Mouse (Mus musculus) large intestine, adult 2 months (tissue): ENCODE data around the gene Cir1. TPM values are rescaled to one million over a fixed set of nuclear protein-coding genes. Genes with fewer than 3 reads are reported as not detected.

ENCODE experiments used
- DNase-seq: peaks from one replicate; pipeline ENCODE4 v3.0.0-alpha.2; 2012; ENCODE audit warnings: low read depth, low spot score
- WGBS: fragments of 180-500 bp; shearing (Covaris S2); methylation state at CpG from one replicate; pipeline ENCODE4 v1.1.7; 2018; 5-methylcytosine and 5-hydroxymethylcytosine counted together
- polyA plus RNA-seq: library from polyadenylated mRNA; depleted of rRNA; stranded (reverse); fragments of >200 nt; gene quantifications from 2 replicates; pipeline ENCODE4 v1.2.3, GENCODE M21; 2012; rRNA removed

Gene Cir1
- polyA plus RNA-seq: 1.8 and 2.3 TPM in 2 replicates

DNA sequence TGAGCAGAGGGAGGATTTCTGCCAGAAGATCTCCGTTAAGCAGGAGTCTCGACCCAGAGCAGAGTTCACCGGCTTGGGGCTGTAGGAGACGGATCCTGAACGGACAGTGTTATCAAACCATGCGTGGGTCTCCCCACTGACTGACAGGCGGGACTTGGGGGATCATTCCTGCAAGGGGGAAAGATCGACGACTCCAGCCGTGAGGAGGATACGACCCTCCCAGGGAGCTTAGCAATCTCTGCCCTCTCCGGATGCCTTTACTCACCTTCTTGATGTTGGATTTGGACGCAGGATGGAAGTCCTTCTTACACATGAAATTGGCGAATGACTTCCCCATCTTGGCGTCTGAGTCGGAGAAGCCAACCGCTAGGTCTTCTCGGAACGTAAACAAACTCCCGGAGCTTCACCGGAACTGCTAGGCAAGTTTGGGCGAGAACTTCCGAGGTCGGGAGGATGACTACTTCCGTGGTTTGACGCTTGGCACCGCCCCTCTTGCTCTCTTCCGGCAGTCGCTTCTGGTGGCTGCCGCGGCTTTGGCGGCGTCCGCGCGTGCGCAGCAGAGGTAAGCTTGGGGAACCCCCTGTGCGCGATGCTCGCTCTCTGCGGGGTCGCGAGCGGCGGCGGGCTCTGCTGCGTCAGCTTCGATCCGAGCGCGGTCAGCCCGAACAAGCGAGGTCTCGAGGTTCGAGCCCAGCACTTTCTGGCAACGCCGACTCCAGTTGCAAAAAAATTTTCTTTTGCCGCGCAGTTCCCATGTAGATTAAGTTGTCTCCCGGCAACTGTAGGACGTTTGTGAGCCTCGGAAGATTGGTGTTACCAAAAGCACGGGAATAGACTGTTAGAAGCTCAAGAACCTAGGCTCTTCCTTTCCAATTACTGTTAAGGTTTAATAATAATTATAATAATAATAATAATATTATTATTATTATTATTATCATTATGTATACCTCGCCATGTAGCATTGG, at the start of gene Cir1, which contains the start of gene Scrn3:
Gene Cir1 (minus strand): TSS at position 550 of the 965 bp plus-strand sequence.
Gene Scrn3 (plus strand): TSS at position 450 of the 965 bp plus-strand sequence.
- peak; percentile 80 for DNase-seq
- under 1% methylated on average over 64 of the region's 64 CpGs for WGBS

GRCm38 (mm10) chr2:73360536-73360935, 48.0 kb upstream of the Cir1 start:
- DNase-seq: no peak
- 88% methylated on average over 2 of the region's 2 CpGs for WGBS

DNA sequence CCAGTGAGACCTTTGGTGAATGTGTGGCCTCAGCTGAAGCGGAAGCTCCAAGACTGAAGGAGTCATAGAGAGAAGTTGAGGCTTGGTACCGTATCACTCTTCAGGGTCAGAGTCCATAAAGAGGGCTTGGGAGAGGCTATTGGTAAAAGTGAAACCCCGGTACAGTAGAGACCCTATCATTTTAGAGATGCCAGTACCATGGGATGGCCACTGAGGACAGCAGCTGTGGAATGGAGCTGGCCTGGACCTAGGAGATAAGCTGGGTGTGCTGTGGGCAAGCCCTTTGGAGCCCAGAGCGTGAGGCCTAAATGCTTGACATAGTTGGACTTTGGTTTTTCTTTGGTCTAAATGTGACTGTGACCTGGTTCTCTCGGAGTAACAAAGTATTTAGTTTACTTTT, 47.4 kb upstream of the Cir1 start:
- 90% methylated on average over 5 of the region's 5 CpGs for WGBS
- DNase-seq: no peak

DNA sequence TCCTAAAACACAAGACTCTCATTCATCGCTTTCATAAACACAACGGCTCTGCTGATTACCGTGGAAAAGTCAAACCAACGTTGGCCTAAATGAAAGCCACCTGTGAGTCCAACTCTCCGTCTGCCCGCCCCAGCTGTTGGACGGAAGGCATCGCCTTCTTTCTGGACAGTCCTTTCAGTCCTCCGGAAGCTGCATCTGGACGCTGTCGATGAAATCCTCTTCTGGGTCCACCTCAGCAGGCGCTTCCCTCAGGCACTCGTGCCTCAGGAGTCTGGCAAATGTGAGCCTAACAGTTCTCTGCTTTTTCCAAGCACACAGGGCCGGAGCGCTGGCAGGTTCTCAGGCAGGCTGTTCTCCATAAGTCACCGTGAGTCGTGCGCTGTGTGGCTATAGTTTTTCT, 44.5 kb upstream of the Cir1 start:
- WGBS: 70% methylated on average over 18 of the region's 18 CpGs

DNA sequence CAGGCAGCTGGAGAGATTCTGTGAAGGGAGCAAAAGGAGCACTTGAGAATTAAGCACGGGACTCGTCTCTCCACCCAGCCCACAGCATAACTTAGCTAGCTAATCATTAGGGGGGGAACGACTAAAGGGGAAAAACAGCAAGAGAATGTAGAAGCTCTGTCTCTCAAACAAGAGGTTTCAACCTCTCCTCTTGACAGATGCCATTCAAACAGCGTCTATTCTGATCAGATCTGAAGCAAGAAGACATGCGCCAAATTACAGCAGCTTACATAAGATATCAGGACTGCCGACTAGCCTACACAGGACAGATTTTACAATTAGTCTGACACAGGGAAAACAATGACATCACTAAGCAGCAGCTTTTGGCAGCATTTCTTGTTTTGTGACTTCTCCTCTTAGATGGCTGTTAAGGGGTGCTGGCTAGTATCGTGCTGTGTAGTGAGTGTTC, 39.5 kb upstream of the Cir1 start:
- DNase-seq: no peak
- 24% methylated on average over 7 of the region's 7 CpGs for WGBS

More for the DNA sequence above, 44.5 kb upstream of the Cir1 start:
- no peak for DNase-seq

GRCm38 (mm10) chr2:73351496-73351895, 39.0 kb upstream of the Cir1 start:
- 42% methylated on average over 5 of the region's 5 CpGs for WGBS
- DNase-seq: no peak

GRCm38 (mm10) chr2:73348221-73348620, 35.7 kb upstream of the Cir1 start:
- 90% methylated on average over 6 of the region's 6 CpGs for WGBS
- no peak for DNase-seq

DNA sequence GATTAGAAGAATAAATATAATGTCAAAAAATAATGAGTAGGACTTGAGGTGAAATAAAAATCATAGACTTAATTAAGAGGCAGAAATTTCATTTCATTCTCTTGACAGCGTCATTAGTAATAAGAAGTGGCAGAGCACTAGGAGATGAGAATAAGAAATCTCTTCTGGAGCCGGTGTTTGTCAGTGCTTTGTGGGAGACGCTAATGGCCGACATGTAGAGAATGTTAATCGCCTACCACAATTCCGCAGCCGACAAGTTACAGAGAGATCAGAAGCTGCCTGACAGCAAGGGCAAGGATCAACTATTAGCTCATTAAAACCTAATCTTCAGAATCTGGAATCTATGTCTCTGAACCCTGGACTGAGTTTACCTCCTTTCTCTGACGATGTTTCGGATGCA, 35.3 kb upstream of the Cir1 start:
- no peak for DNase-seq
- WGBS: 89% methylated on average over 9 of the region's 9 CpGs

DNA sequence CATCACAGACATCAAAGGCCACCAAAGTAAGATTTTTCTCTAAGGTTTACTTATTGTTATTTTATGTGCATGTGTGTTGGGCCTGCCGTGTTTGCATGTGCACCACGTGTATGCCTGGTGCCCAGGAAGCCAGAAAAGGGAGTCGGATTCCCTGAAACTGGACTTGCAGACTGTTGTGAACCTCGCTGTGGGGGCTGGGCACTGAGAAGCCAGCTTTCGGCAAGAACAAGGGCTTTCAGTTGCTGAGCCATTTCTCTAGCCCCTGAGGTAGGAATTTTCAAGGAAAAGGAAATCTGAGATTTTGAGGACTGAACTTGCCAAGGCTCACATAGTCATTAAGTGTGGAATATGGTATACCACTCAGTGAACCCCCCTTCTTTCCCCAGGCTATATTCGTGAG, 34.6 kb upstream of the Cir1 start:
- no peak for DNase-seq
- WGBS: 70% methylated on average over 6 of the region's 6 CpGs

- WGBS: 77% methylated on average over 13 of the region's 13 CpGs
- no peak for DNase-seq
These were observed 34.0 kb upstream of the Cir1 start for GRCm38 (mm10) chr2:73346345-73347086.

DNA sequence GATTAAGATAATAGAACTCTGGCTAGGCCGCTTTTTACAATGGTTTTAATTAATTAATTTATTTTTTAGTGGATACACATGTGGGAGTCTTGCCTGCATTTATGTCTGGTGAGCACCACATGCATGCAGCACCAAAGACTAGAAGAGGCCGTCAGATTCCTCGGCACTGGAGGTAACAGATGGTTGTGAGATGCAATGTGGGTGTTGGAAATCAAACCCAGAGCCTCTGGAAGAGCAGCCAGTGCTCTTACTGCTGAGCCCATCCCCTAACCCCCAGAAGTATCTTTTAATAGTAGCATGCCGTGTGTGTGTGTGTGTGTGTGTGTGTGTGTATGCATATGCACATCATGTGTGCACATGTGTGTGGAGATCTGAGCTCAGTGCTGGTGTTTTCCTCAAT, 32.7 kb upstream of the Cir1 start:
- no peak for DNase-seq
- WGBS: 92% methylated on average over 4 of the region's 4 CpGs

DNA sequence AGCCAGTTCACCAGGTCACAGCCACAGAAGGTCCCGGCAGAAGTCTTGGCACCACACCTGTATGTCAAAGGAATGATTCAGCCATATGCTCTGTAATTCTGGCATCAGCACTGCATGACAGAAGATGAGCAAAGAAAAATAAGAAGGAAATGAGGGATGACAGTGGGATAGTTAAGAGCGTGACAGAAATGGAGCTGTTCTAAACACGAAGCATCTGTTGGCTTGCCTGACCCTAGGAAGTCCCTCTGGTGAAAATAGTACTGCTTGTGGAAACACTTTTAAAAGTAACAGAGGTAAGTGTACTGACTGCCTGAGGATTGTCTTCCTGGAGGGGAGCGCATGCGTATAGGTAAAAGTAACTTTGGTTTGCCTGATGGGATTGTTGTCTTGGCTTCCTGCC, 31.2 kb upstream of the Cir1 start:
- WGBS: 92% methylated on average over 5 of the region's 5 CpGs
- DNase-seq: no peak

- 74% methylated on average over 8 of the region's 8 CpGs for WGBS
- no peak for DNase-seq
These were observed 25.9 kb upstream of the Cir1 start for GRCm38 (mm10) chr2:73338415-73338814.

GRCm38 (mm10) chr2:73335949-73336348, 23.4 kb upstream of the Cir1 start:
- no peak for DNase-seq
- 82% methylated on average over 3 of the region's 3 CpGs for WGBS

DNA sequence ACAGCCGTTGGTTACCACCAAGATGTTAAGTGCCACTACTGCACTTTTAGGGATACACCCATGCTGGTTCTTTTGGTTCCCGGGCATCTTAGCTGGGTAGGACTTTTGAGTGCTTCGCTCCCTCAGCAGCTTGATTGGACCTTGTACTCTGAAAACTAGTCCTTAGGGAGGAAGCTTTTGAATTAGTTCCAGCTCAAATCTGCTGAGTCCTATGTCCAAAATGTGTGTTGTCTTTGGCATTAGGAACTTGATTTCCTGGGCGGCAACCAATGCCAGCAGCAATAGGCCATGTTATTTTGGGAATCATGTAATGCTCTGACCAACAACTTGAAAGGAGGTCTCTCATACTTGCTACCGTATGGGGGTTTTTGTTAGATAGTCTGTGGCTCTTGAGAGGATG, 13.4 kb upstream of the Cir1 start:
- DNase-seq: no peak
- WGBS: 72% methylated on average over 5 of the region's 5 CpGs

GRCm38 (mm10) chr2:73322991-73323390, 10.5 kb upstream of the Cir1 start:
- WGBS: 80% methylated on average over 12 of the region's 12 CpGs

DNA sequence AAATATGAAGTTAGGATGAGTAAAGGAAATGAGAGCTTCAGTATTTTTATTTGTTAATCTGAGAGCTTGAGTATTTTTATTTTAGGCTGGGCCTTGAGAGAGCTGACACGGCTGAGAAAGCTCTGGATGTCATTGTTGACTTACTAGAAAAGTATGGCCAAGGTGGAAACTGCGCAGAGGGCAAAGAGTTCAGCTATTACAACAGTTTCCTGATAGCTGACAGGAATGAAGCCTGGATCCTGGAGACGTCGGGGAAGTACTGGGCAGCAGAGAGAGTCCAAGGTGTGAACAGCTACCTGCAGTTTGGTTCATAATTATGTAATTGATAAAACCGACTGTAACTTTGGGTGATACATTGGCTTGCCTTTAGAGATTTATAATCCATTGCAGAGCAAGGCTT, 6.7 kb upstream of the Cir1 start:
- no peak for DNase-seq
- WGBS: 64% methylated on average over 5 of the region's 5 CpGs

More at GRCm38 (mm10) chr2:73322991-73323390, 10.5 kb upstream of the Cir1 start:
- DNase-seq: no peak

DNA sequence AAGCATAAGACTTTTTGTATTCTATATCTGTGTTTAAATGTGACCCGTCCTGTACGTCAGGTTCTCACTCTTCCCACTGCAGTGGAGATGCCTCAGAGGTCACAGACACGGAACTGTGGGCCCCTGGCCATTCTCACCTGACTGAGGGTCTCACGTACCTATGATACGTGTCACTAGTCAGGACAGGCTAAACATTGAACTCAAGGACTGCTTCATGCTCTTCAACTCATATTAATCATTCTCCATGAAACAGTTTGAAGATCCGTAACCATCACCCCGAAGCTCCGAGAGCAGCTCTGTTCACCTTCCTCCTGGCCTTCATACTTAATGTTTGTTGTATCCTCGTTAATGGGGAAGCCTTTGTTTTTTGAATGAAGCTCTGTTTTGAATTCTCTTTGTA, 4.9 kb upstream of the Cir1 start:
- WGBS: 94% methylated on average over 9 of the region's 9 CpGs
- DNase-seq: no peak

- 92% methylated on average over 3 of the region's 3 CpGs for WGBS
- DNase-seq: no peak
These were observed 1.8 kb upstream of the Cir1 start for GRCm38 (mm10) chr2:73314311-73314710.

- DNase-seq: peak; percentile 19
- WGBS: 10% methylated on average over 14 of the region's 14 CpGs
These were observed 608 bp upstream of the Cir1 start for GRCm38 (mm10) chr2:73313117-73313501.
